In the genomic region with DNA sequence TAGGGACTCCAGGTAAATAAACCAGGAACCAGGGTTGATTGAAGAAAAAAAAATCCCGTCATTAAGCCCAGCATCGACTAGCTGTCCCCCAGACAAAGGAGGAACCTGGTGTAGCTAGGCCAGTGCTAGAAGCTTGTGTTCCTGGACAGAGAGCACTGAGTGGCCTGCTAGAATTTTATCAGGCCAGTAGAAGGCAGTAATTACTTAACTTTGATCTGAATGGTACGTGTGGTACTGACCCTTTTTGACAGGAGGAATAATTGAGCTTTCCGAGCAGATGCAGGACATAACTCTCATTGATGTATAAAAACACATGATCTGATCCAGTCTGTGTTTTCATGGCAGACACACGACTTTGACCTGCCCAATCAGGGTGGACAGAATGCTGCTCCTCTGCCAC, we compare ENCODE assay signal across 13 mouse cellular contexts.
"Had no signal": no experiment of that assay in that cellular context is flagged by ENCODE, and none has a peak within 500 bp of the region (broad histone marks: within the 10 kb centered on the region; RNA-seq: fewer than 3 reads in every experiment).

No protein-coding gene starts in this region.

- H3K27ac ChIP-seq: kidney, embryonic 15.5 days; limb, embryonic 15.5 days; liver, embryonic 12.5 days; lung, embryonic 15.5 days; midbrain, embryonic 12.5 days; neural tube, embryonic 15.5 days had no signal

- DNase-seq: kidney, adult 2 months; kidney, postnatal 25 days; right cerebral cortex, postnatal 4 days; spleen, adult 18-20 months; thymus, adult 18-20 months; thymus, postnatal 14 days had no signal

- H3K4me3 ChIP-seq: kidney, embryonic 15.5 days; limb, embryonic 15.5 days; liver, embryonic 12.5 days; lung, embryonic 15.5 days; midbrain, embryonic 12.5 days; myocyte; neural tube, embryonic 15.5 days had no signal
